ENCODE assay signal across 42 mouse cellular contexts in the genomic region with DNA sequence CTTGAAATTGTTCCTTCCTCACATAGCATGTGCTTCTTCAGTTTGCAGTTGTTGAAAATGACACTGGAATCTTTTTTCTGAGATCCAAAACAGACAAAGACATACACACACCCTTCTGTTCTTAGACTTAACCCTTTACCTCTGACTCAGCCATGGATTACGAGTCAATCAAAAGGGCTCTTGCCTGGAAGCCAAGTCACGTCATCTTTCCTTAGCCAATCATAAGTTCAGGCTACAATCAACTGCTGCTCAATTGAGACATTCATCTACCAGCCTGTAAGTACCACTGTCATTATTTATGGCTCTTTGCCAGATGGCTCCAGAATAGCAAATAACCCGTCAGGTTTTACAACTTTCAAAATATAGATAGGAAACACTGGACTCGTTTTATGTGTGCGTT. TPM values are rescaled to one million over a fixed set of nuclear protein-coding genes. Genes with fewer than 3 reads are reported as not detected.
"Had no signal": no experiment of that assay in that cellular context is flagged by ENCODE, and none has a peak within 500 bp of the region (broad histone marks: within the 10 kb centered on the region; RNA-seq: fewer than 3 reads in every experiment).

A gene (minus strand): TSS at position 101 of the 400 bp plus-strand sequence.

- H3K27me3 ChIP-seq: heart, embryonic 12.5 days; hindbrain, embryonic 12.5 days; kidney, embryonic 15.5 days; limb, embryonic 12.5 days had no signal

- H3K4me2 ChIP-seq: heart, embryonic 12.5 days; hindbrain, embryonic 12.5 days; hindbrain, embryonic 14.5 days; kidney, embryonic 15.5 days; limb, embryonic 12.5 days; liver, embryonic 11.5 days had no signal

- H3K9ac ChIP-seq: heart, embryonic 12.5 days; hindbrain, embryonic 12.5 days; hindbrain, embryonic 14.5 days; kidney, embryonic 15.5 days; limb, embryonic 12.5 days; liver, embryonic 14.5 days had no signal

- H3K4me1 ChIP-seq: heart, embryonic 10.5 days; heart, embryonic 12.5 days; hindbrain, embryonic 10.5 days; hindbrain, embryonic 12.5 days; kidney, embryonic 15.5 days; limb, embryonic 10.5 days; limb, embryonic 12.5 days had no signal

- ATAC-seq: hindbrain, embryonic 16.5 days; inflammation-experienced regulatory T-cells, adult 6 months had no signal

- H3K36me3 ChIP-seq: heart, embryonic 10.5 days; heart, embryonic 12.5 days; hindbrain, embryonic 10.5 days; hindbrain, embryonic 12.5 days; kidney, embryonic 15.5 days; limb, embryonic 10.5 days; limb, embryonic 12.5 days had no signal

- H3K4me3 ChIP-seq: gastrocnemius, adult 2 months; heart, embryonic 10.5 days; heart, embryonic 12.5 days; hindbrain, embryonic 10.5 days; hindbrain, embryonic 12.5 days; kidney, embryonic 15.5 days; limb, embryonic 10.5 days; limb, embryonic 12.5 days had no signal

- H3K9me3 ChIP-seq: heart, embryonic 10.5 days; heart, embryonic 12.5 days; hindbrain, embryonic 10.5 days; hindbrain, embryonic 12.5 days; kidney, embryonic 15.5 days; limb, embryonic 10.5 days; limb, embryonic 12.5 days had no signal

- DNase-seq: gastrocnemius, adult 2 months; gastrocnemius, postnatal 10 days; gastrocnemius, postnatal 25 days; heart, adult 18-20 months; heart, postnatal 10 days; heart, postnatal 4 days; kidney, adult 11 months; kidney, adult 2 months; kidney, adult 9 months; kidney, postnatal 14 days; kidney, postnatal 36 days; layer of hippocampus, adult 9-11 months; layer of hippocampus, postnatal 36 days; liver had no signal

- H3K27ac ChIP-seq: gastrocnemius, adult 2 months; heart, embryonic 10.5 days; hindbrain, embryonic 10.5 days; hindbrain, embryonic 12.5 days; hindbrain, embryonic 14.5 days; kidney, embryonic 15.5 days; kidney, postnatal 0 days; limb, embryonic 10.5 days; limb, embryonic 12.5 days; liver, embryonic 14.5 days had no signal

RNA-seq across cellular contexts. Expression of the gene that starts here (rescaled TPM):
- total RNA-seq: gastrocnemius, adult 2 months; gastrocnemius, postnatal 10 days; gastrocnemius, postnatal 25 days; gastrocnemius, postnatal 4 days; granulocyte monocyte progenitor cell, adult 5-6 weeks; heart, adult 18-20 months; heart, adult 8-10 months; heart, postnatal 10 days; heart, postnatal 25 days; heart, postnatal 4 days; layer of hippocampus, adult 18-20 months; layer of hippocampus, adult 8-10 months; layer of hippocampus, postnatal 14 days; layer of hippocampus, postnatal 36 days; left cerebral cortex, adult 18-20 months; left cerebral cortex, adult 8-10 months; left cerebral cortex, postnatal 10 days; left cerebral cortex, postnatal 36 days had no signal
- polyA plus RNA-seq: heart, embryonic 12.5 days; heart, embryonic 14.5 days; heart, embryonic 16.5 days; hindbrain, embryonic 10.5 days; hindbrain, embryonic 12.5 days; hindbrain, embryonic 14.5 days; hindbrain, embryonic 16.5 days; inflammation-experienced regulatory T-cells, adult 6 months; kidney, adult 2 months; kidney, embryonic 15.5 days; large intestine, adult 2 months; liver, embryonic 11.5 days; liver, embryonic 14.5 days; liver, embryonic 16.5 days had no signal
